Mouse (Mus musculus): ENCODE data around the gene Dirc2. TPM values are rescaled to one million over a fixed set of nuclear protein-coding genes. Genes with fewer than 3 reads are reported as not detected.
A peak's percentile ranks its signal among the peaks of the same experiment; 100 is the strongest.

Dirc2 gene
- polyA plus RNA-seq (2012; rRNA removed) = 55.4 and 58.2 TPM in 2 replicates

DNA sequence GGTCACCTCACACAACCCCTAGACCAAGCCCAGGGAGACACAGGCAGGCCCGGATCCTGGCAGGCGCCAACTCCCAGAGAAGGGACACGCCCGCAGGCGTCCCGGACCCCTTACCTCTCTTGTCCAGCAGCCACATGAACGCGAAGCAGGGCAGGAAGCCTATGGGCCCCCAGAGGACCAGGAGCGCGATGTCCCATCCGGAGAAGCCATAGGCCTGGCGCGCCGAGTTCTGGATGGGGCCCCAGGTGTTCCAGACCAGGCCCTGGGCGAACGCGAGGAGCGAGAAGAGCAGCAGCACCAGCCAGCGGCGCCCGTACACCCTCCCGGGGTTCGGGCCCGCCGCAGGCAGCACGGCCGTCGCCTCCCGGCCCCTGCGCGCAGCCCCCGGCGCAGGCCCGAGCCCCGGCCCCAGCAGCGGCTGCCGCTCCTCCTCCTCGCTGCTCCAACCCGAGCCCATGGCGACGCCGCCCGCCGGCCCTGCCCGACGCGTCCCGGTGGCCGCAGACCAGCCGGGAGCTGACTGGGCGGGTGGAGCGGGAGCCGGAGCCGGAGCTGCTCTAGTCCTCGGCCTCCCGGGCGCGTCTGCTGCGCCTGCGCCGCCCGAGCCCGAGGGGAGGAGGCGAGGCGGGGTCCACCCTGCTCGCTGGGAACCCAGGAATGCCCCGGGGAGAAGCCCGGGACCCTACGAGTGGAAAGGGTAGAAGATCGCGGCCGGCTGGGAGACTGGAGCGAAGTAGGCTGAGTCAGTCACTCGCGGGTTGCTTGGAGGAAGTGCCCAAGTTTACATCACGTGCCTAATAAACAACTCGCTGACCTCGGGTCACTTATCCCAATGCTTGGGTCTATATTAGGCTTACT, at the start of gene Dirc2:
Gene Dirc2, minus strand, starts transcription at position 572 of the 858 bp plus-strand sequence.
- peak; percentile 84 for DNase-seq (ENCODE audit: low read depth)
- TF ChIP-seq POLR2A (IDR thresholded peaks at IDR 0.05; ENCODE audit: borderline replicate concordance, extremely low read depth, insufficient read depth, insufficient read length, poor library complexity, severe bottlenecking) = peak; percentile 85
- no peak for TF ChIP-seq CTCF (IDR thresholded peaks at IDR 0.05; ENCODE audit: borderline replicate concordance, extremely low read depth, insufficient read depth, insufficient read length)

DNA sequence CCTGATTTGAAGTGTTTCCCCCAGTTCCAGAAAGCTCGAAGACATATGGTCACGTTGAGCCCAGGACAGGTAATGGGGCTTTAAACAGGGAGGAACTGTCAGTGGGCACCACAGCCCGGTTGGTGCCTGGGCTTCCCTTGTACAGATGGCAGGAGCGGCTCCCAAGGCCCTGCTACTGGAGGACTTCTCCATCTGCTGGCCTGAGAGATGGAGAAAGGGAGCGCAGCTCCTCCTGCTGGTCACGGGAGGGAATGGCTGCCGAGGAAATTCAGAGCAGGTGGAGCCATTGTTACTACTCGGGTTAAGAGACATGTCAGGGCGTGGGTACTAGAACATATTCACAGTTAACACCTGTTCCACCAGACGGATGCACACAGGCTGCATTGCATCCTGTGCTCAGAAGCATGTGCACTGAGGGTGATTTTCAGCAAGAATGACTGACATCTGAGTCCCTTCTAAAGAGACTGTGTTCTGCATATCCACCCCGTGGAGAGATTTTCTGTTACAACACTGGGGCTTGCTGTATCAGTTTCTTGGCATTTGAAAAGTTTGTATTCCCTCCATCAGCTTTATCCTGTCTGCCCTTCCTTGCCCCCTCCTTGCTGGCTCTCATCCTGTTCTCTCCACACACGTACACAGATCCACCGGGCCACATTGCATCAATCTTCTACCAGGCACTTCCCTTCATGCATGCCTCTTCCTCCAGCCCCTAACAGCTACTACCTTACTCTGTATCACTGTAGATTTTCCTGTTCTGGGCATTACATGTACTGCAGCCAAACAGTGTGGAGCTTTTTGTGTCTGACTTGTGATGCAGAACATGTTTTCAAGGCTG, 48.3 kb upstream of the Dirc2 start:
- peak; percentile 87 for DNase-seq (ENCODE audit: low read depth)
- no peak for TF ChIP-seq POLR2A (IDR thresholded peaks at IDR 0.05; ENCODE audit: borderline replicate concordance, extremely low read depth, insufficient read depth, insufficient read length, poor library complexity, severe bottlenecking)
- TF ChIP-seq CTCF (IDR thresholded peaks at IDR 0.05; ENCODE audit: borderline replicate concordance, extremely low read depth, insufficient read depth, insufficient read length) = peak; percentile 99

DNA sequence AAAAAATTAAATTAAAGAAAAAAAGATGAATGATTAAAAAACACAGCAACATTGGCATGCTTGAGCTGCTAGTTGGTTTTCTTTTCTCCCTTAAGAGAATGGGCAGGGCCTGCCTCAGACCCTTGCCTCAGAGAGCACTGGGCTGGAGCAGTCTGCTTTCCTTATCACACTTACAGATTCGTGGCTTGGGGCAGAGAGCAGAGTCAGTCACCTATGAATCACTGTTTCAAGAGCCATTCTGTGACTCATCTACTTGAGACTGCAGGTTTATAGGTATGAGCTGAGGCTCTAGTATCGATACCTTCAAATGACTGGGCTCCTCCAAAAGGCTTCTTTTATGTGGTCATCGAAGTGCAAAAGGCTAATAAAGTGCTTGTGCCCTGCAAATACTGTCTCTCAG, 44.0 kb upstream of the Dirc2 start:
- no peak for DNase-seq (ENCODE audit: low read depth)
- TF ChIP-seq CTCF (IDR thresholded peaks at IDR 0.05; ENCODE audit: borderline replicate concordance, extremely low read depth, insufficient read depth, insufficient read length) (no peak), POLR2A (IDR thresholded peaks at IDR 0.05; ENCODE audit: borderline replicate concordance, extremely low read depth, insufficient read depth, insufficient read length, poor library complexity, severe bottlenecking) (no peak)

DNA sequence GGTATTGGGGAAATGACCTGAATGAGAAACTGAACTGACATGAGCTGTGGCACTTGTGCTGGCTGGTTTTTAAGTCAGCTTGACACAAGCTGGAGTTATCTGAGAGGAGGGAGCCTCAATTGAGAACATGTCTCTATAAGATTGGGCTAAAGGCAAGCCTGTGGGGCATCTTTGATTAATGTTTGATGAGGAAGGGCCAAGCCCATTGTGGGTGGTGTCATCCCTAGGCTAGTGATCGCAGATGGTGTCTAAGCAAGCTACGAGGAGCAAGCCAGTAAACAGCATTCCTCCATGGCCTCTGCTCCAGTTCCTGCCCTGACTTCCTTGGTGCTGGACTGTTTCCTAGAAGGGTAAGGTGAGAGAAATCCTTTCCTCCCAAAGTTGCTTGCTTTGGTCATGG, 39.7 kb upstream of the Dirc2 start:
- DNase-seq (ENCODE audit: low read depth) = no peak
- TF ChIP-seq CTCF (IDR thresholded peaks at IDR 0.05; ENCODE audit: borderline replicate concordance, extremely low read depth, insufficient read depth, insufficient read length) (no peak), POLR2A (IDR thresholded peaks at IDR 0.05; ENCODE audit: borderline replicate concordance, extremely low read depth, insufficient read depth, insufficient read length, poor library complexity, severe bottlenecking) (no peak)

- DNase-seq (ENCODE audit: low read depth) = peak; percentile 31
- no peak for TF ChIP-seq CTCF (IDR thresholded peaks at IDR 0.05; ENCODE audit: borderline replicate concordance, extremely low read depth, insufficient read depth, insufficient read length)
- no peak for TF ChIP-seq POLR2A (IDR thresholded peaks at IDR 0.05; ENCODE audit: borderline replicate concordance, extremely low read depth, insufficient read depth, insufficient read length, poor library complexity, severe bottlenecking)
Measured at GRCm38 (mm10) chr16:35807663-35807992, 38.5 kb upstream of the Dirc2 start.

- no peak for DNase-seq (ENCODE audit: low read depth)
- TF ChIP-seq CTCF (IDR thresholded peaks at IDR 0.05; ENCODE audit: borderline replicate concordance, extremely low read depth, insufficient read depth, insufficient read length) = no peak
- no peak for TF ChIP-seq POLR2A (IDR thresholded peaks at IDR 0.05; ENCODE audit: borderline replicate concordance, extremely low read depth, insufficient read depth, insufficient read length, poor library complexity, severe bottlenecking)
Measured at GRCm38 (mm10) chr16:35806973-35807662, 38.0 kb upstream of the Dirc2 start.

GRCm38 (mm10) chr16:35803723-35804122, 34.6 kb upstream of the Dirc2 start:
- no peak for TF ChIP-seq CTCF (IDR thresholded peaks at IDR 0.05; ENCODE audit: borderline replicate concordance, extremely low read depth, insufficient read depth, insufficient read length)
- no peak for TF ChIP-seq POLR2A (IDR thresholded peaks at IDR 0.05; ENCODE audit: borderline replicate concordance, extremely low read depth, insufficient read depth, insufficient read length, poor library complexity, severe bottlenecking)
- DNase-seq (ENCODE audit: low read depth) = no peak

DNA sequence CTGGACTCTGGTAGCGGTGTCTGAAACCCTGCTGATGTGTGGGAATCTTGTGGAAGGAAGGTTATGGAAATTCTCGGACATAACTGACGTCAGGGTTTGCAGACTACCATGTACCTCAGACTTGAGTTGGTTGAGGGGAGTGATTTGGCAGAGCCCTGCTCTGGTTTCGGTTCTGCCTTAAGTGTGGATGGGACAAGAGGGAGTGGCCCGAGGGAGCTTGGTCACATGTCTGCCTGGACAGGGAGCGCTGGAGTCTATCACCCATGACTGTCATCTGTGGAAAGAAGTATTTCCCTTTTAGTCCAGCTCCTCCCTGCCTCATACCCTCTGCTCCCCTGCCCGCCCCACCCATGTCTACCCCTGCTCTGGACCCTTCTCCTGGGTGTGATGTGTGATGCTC, 33.0 kb upstream of the Dirc2 start:
- no peak for DNase-seq (ENCODE audit: low read depth)

GRCm38 (mm10) chr16:35791962-35792521, 22.9 kb upstream of the Dirc2 start:
- TF ChIP-seq CTCF (IDR thresholded peaks at IDR 0.05; ENCODE audit: borderline replicate concordance, extremely low read depth, insufficient read depth, insufficient read length) = no peak
- no peak for TF ChIP-seq POLR2A (IDR thresholded peaks at IDR 0.05; ENCODE audit: borderline replicate concordance, extremely low read depth, insufficient read depth, insufficient read length, poor library complexity, severe bottlenecking)
- no peak for DNase-seq (ENCODE audit: low read depth)

More for the DNA sequence above, 33.0 kb upstream of the Dirc2 start:
- no peak for TF ChIP-seq POLR2A (IDR thresholded peaks at IDR 0.05; ENCODE audit: borderline replicate concordance, extremely low read depth, insufficient read depth, insufficient read length, poor library complexity, severe bottlenecking)

- TF ChIP-seq CTCF (IDR thresholded peaks at IDR 0.05; ENCODE audit: borderline replicate concordance, extremely low read depth, insufficient read depth, insufficient read length) (no peak), POLR2A (IDR thresholded peaks at IDR 0.05; ENCODE audit: borderline replicate concordance, extremely low read depth, insufficient read depth, insufficient read length, poor library complexity, severe bottlenecking) (no peak)
- DNase-seq (ENCODE audit: low read depth) = no peak
Measured at GRCm38 (mm10) chr16:35788330-35788729, 19.2 kb upstream of the Dirc2 start.

Measured in brain, embryonic 14.5 days (tissue).